Mouse (Mus musculus) bone marrow macrophage, adult 2 months (primary cell): ENCODE measurements around the gene Ccnh.

ENCODE experiments used
- CTCF ChIP-seq: IDR thresholded peaks from 2 replicates; pipeline ENCODE4 v1.5.1; 2012; ENCODE audit warnings: low read depth, mild to moderate bottlenecking, low read length, moderate library complexity
- POLR2A ChIP-seq: IDR thresholded peaks from 2 replicates; pipeline ENCODE4 v1.6.1; 2012; ENCODE audit warnings: mild to moderate bottlenecking, low read depth, low read length, borderline replicate concordance

GRCm38 (mm10) chr13:85238760-85239159, 49.6 kb downstream of the Ccnh start:
- no peak for TF ChIP-seq CTCF
- TF ChIP-seq POLR2A = no peak
